Mouse (Mus musculus): ENCODE measurements around the gene Scaf11. TPM values are rescaled to one million over a fixed set of nuclear protein-coding genes. Genes with fewer than 3 reads are reported as not detected.
A peak's percentile ranks its signal among the peaks of the same experiment; 100 is the strongest.

Gene Scaf11
- total RNA-seq, 2 experiments from 2014 or later = 40.2 to 41.0 TPM

DNA sequence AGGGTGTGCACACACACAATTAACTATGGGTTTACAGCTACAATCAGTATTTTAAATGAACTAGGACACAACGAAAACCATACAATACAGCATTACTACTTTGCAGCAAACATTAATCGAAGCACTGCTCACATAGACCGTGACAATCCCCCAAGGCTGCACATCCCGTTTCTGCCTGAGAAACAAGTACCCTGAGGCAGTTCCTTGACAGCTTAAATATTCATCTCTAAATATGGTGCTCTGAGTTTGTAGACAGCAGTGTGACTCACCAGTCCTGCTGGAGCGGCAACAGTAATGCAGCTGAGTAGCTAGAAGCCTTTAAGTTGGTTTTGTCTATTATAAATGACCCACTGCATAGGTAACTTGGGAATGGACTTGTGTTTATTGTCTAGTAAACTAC, 55.1 kb downstream of the Scaf11 start:
- DNase-seq (ENCODE audit: low spot score) = no peak

DNA sequence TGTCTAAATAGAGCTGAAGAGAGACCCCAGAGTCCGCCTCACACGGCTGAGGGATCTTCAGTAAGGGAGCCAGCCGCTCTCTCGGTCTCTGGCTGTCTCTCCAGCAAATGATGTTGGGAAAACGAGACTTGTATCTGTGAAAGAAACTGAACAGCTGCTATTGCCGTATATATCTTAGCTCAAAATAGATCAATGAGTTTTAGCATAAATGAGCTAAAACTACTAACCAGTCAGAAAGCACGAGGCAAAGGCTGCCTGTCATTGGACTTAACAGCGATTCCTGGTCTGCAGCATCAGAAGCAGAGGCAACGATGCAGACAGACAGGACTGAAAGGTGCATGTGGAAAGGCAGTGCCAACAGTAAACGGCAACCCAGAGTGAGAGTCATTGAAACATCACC, 62.3 kb downstream of the Scaf11 start:
- DNase-seq (ENCODE audit: low spot score) = no peak

DNA sequence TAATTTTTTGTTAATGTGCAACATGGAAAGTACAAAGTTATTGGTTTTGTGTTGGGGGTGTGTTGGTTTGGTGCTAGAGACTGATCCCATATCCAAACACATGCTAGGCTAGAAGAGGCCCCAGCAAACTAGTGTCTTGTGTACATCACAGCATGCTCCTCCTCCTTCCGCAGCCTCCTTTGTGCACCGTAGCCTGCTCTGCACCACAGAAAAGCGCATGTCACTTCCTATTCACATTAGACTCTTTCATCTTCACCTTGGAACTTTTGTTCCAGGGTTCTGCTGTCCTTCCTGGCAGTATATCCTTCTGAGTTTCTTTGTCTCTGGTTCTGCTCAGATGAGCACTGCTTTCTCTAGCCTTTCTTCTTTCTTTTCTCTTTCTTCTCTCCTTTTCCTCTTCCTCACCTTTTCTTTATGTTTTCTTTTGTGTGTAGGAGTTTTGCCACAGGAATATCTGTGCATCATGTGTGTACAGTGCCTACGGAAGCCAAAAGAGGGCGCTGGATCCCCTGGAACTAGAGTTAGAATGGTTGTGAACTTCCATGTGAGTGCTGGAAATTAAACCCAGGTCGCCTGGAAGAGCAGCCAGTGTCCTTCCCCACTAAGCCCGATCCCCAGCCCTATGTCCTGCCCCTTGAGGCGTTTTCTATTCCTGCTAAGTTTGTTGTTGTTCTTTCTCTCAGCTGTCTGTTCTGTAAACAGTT, 63.9 kb downstream of the Scaf11 start:
- DNase-seq (ENCODE audit: low spot score) = no peak

DNA sequence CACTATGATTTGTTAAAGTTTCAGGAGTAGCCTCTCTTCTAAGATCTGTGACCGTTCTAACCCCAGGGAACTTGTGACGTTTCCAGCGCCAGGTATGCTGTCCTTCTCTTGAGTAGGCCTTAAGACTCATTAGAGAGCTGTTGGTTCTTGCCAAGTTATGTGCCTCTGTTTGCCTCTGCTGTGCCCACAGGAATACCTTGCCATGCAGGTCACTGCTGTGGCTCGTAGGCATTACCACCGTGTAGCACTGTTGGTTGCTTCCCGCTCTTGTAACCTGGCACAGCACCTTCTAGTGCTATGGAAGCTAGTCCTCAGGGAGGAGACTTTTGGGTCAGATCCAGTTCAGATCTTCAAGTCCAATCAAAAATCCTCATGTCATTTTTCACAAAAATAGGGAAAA, 65.6 kb downstream of the Scaf11 start:
- DNase-seq (ENCODE audit: low spot score) = no peak

DNA sequence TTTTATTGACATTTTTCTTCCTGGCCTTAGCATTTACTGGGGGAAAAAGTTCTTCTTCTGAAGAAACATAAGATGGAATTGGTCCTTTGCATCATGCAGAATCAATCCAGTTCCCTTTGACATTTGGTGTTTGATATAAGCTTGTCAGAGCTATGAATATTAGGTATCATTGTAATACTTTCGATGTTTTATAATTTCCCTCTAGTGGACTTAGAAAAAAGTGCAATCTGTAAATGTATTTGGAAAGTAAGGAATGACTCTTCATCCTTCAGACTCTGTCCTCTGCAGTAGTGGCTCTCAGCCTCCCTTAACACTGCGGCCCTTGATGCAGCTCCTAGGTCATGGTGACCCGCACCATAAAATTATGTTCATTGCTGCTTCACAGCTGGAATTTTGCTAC, 67.8 kb downstream of the Scaf11 start:
- DNase-seq (ENCODE audit: low spot score) = no peak

DNA sequence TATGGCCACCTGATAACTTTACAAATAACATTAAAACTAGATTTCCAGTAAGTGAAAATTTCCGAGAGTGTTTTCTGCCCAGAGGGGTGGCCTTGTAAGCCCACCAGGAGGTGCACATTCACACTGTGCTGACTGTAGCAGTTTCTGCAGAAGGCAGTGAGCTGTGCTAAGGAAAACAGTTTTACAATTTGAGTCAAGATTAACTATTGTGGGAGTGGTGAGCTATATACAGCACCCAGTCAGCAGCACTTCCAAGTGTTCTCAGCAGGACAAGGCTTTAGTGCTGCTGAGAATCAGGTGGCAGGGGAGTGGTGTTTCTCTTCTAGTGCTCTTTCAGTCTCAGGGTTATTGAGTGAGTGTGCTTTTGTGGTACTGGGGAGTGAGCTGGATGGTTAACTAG, 72.1 kb downstream of the Scaf11 start:
- DNase-seq (ENCODE audit: low spot score) = no peak

DNA sequence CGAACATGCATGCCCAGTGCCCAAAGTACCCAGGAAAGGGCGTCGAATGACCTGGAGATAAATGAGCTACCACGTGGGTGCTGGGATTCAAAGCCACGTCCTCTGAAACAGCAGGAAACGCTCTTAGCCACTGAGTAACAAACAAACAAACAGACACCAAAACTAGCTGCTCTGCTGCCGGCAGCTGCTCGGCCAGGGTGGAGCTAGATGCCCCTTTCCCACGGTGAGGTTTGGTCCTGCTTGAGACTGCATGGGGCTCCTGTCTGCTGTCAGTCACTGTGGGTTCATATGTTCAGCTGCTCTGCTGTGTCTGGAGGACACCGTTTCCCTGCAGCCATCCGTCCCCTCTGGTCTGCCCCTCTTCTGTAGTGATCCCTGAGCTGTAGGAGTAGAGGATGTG, 78.4 kb downstream of the Scaf11 start:
- DNase-seq (ENCODE audit: low spot score) = no peak

DNA sequence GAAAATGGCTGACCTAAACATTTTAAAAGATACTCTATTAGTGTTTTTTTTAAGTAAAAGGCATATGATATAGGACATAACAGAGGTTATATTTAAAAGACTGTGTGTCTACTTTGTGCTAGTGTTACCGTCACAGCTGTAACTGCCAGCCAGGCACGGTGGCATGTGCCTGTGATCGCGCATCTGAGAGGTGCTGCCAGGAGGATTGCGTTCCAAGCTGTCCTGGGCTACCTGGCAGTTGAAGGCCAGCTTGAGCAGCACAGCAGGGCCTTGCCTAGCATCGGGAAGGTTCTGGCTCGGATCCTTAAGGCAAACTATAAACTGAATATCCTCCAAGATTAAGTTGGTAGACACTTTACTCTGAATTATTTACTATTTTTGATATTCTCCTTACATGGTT, 82.9 kb downstream of the Scaf11 start:
- DNase-seq (ENCODE audit: low spot score) = peak; percentile 47

DNA sequence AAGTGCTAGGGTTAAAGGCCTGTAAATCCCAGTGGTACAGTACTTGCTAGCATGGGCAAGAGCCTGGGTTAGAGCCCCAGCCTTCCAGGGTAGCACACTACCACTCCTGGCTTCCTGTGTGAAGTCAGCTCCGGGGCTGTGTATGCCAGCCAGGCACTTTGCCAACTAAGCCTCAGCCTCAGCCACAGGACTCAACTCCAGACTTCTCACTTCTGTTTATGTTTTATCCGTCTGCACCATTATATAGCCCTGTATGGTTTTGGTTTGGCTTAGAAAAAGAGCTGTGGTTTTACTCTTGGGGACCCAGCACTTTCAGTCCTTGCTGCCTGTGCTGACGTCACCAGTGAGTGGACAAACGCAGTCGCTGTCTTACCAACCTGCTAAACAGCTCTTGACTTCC, 83.4 kb downstream of the Scaf11 start:
- peak; percentile 19 for DNase-seq (ENCODE audit: low spot score)

DNA sequence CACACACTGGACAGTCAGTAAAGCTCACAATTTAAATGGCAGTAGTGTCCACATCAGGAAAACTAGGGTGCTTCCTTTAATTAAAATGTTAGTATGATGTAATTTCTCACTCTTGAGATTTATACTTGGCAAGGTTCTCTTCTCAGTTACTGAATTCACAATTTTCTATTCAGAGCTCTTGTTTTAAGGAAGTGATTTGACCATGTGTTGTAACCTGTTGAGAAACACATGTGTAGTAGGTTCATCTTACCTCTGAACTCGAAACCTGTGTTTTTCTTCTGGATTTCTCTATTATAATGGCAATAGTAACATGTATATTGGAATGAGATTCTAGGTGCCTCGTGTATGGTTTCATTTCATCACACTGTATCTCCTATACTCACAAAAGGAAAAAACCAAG, 84.4 kb downstream of the Scaf11 start:
- no peak for DNase-seq (ENCODE audit: low spot score)

DNA sequence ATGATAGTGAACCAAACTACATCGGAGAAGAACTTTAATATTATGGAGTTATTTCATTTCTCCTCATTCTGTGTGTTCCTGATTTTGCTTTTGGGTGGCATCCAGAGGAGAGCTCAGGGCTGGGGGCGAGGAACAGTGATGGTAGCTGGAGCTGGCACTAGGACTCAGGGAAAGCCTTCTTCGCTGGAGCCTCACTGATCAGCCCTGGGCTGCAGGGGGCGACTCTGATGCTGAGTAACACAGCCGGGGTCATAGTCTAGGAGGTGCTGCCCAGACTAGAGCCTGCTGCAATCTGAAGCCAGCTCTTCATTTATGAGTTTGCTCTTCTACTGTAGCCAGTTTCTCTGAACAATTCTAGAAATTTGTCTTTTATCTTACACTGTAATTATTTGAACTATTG, 87.5 kb downstream of the Scaf11 start:
- no peak for DNase-seq (ENCODE audit: low spot score)

DNA sequence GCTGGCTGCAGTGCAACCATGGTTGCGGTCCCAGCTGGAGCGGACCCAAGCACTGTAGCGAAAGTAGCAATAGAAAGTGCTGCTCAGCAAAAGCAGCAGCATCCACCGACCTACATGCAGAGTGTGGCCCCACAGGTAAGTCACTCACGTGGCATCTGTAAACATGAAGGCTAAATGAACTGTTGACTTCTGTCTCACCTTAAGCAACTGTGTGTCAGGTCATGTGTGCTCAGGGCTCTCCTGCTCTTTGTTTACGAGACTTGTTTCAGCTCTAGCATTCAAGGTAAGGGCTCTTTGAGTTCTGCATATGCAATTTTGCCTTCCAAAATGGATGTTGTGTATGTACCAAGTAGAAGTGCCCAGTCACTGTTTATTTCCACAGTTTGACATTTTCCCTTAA, 88.0 kb downstream of the Scaf11 start:
- DNase-seq (ENCODE audit: low spot score) = no peak

DNA sequence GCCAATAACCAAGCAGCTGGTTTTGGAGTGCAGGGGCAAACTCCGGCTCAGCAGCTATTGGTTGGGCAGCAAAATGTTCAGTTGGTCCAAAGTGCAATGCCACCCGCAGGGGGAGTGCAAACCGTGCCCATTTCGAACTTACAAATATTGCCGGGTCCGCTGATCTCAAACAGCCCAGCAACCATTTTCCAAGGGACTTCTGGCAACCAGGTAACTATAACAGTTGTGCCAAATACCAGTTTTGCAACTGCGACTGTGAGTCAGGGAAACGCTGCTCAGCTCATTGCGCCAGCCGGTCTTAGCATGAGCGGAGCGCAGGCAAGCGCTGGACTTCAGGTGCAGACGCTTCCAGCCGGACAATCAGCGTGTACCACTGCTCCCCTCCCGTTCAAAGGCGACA, 89.3 kb downstream of the Scaf11 start:
- DNase-seq (ENCODE audit: low spot score) = no peak

DNA sequence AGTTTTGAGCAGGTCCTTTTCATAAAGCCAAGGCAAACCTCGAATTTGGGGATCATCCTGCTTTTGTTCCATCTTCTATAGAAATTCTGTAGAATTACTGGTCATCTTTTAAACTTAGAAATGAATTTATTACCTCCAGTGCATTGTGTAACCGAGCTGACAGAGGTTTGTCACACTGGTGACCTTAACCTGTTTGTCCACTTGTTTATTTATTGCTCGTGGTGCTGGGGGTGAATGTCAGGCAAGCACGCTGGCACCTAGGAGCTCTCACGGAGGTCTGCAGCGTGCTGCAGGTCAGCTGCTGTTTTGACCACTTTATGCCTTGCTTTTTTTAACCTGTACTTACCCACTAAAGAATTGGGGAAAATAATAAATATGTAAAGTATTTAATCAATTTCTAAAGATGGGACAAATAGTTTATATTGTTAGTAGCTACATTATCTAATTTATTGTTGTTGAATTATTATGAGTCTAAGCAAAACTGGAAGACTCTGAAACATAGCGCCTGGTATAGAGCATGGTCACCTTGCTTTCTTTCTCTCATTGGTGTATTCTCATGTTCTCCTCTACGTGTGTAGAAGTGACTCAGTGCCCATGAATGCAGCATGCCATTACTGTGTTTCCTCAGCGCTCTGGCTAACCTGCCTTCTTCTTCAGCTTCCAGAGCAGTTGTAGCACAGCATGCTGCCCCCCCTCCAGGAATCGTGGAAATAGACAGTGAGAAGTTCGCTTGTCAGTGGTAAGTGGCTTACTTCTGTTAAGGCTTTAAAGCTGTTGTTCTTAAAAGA, 94.3 kb downstream of the Scaf11 start:
- DNase-seq (ENCODE audit: low spot score) = no peak

DNA sequence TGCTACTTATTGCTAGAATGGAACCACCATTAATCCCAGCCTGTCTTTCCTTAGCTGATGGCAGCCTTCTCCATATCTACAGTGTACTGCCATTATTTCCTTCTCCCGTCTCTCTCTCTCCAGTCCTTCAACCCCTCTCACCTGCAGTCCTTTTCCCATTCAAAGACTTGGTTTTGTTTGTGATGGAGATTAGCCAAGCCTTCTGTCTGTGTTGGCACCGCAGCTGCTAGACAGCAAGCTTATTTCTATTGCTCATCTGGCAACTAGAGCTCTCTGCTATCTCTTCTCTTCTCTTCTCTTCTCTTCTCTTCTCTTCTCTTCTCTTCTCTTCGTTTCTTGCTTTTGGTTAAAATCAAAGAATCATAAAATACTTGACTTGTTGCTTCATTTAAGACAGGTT, 95.3 kb downstream of the Scaf11 start:
- no peak for DNase-seq (ENCODE audit: low spot score)

Small RNA genes within 50 kb of the gene (microRNA-seq; reads per million reads assigned to microRNA genes)
- not detected for gene Gm25397

Other genes with a start within 250 kb of the Scaf11 start
- 10 to 100 TPM; 10.5 to 12.0 TPM for gene Arid2, start 173.3 kb downstream of the Scaf11 start, total RNA-seq (2021)
- 1 to 10 TPM in 1 of 2 experiments, under 1 TPM in 1; 0.75 to 1.4 TPM for gene Slc38a1, start 182.1 kb upstream of the Scaf11 start, total RNA-seq (2021)
- 100 to 1,000 TPM in 1 of 2 experiments, 10 to 100 TPM in 1; 93.4 to 242 TPM for gene Slc38a2, start 238.9 kb upstream of the Scaf11 start, total RNA-seq (2021)